8 mouse cellular contexts compared by ENCODE assay signal in the genomic region with DNA sequence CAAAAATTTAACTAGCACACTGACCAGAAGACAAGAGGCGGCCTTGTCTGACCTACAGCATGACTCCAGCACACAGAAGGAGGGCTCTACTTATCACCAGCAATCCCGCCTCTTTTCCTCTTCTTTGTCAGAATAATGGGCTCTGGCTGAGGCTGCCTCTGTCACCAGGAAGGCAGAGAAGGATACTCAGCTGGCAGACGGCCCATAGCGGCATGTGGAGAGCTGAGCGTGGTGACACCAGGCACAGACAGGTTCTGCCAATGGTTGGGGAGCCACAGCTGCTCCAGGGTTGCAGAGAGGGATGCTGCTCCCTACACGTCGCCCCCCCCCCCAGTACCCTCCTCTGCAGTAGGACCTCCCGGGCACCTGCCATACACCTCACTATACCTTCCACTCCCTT.
DNase-seq lines count a peak whose midpoint lies in the region; ATAC-seq lines count a peak whose summit lies in the region.

No protein-coding gene starts in this region.

- peaks cover 9% of the 10 kb centered on the region for H3K27me3 ChIP-seq in hindbrain, embryonic 10.5 days (ENCODE audit: insufficient read depth, poor library complexity, severe bottlenecking)
- H3K27me3 ChIP-seq in hindbrain, embryonic 14.5 days (ENCODE audit: control insufficient read depth, insufficient read depth, low read length) = no peaks in the 10 kb centered on the region
- no peaks in the 10 kb centered on the region for H3K27me3 ChIP-seq in embryonic facial prominence, embryonic 13.5 days

- DNase-seq in hindbrain, embryonic 10.5 days (ENCODE audit: low spot score) = no peak
- DNase-seq in hindbrain, embryonic 14.5 days (ENCODE audit: low spot score) = no peak
- DNase-seq in adrenal gland, postnatal 25 days = peak; percentile 74
- peak; percentile 81 for DNase-seq in kidney, postnatal 10 days
- no peak for DNase-seq in testis, postnatal 14 days (ENCODE audit: low spot score)
- DNase-seq in thymus, adult 18-20 months = no peak
- DNase-seq in embryo, embryonic 11 days = no peak

- ATAC-seq in hindbrain, embryonic 14.5 days (ENCODE audit: low FRiP score) = no peak
- no peak for ATAC-seq in embryonic facial prominence, embryonic 13.5 days (ENCODE audit: insufficient number of reproducible peaks, insufficient read depth, low FRiP score, low TSS enrichment, low read depth)

- H3K27ac ChIP-seq in hindbrain, embryonic 10.5 days = peak overlapping the region; percentile 81
- no peak overlapping the region for H3K27ac ChIP-seq in hindbrain, embryonic 14.5 days
- H3K27ac ChIP-seq in embryonic facial prominence, embryonic 13.5 days = peak overlapping the region; percentile 16; the same call in 1 of the 2 replicates

- no peaks in the 10 kb centered on the region for H3K9me3 ChIP-seq in hindbrain, embryonic 10.5 days
- H3K9me3 ChIP-seq in hindbrain, embryonic 14.5 days (ENCODE audit: control insufficient read depth, low read length) = no peaks in the 10 kb centered on the region
- H3K9me3 ChIP-seq in embryonic facial prominence, embryonic 13.5 days = no peaks in the 10 kb centered on the region

- peaks cover 97% of the 10 kb centered on the region for H3K4me1 ChIP-seq in hindbrain, embryonic 10.5 days (replicated peaks)
- no peaks in the 10 kb centered on the region for H3K4me1 ChIP-seq in hindbrain, embryonic 14.5 days (replicated peaks; ENCODE audit: control insufficient read depth, insufficient read depth, low read length)
- peaks cover 41% of the 10 kb centered on the region for H3K4me1 ChIP-seq in embryonic facial prominence, embryonic 13.5 days

- no peak overlapping the region for H3K9ac ChIP-seq in hindbrain, embryonic 14.5 days
- H3K9ac ChIP-seq in embryonic facial prominence, embryonic 13.5 days = no peak overlapping the region

- H3K36me3 ChIP-seq in hindbrain, embryonic 10.5 days = no peaks in the 10 kb centered on the region
- H3K36me3 ChIP-seq in hindbrain, embryonic 14.5 days (replicated peaks; ENCODE audit: control insufficient read depth, insufficient read depth) = no peaks in the 10 kb centered on the region
- H3K36me3 ChIP-seq in embryonic facial prominence, embryonic 13.5 days = no peaks in the 10 kb centered on the region

- H3K4me3 ChIP-seq in hindbrain, embryonic 10.5 days = no peak overlapping the region
- H3K4me3 ChIP-seq in hindbrain, embryonic 14.5 days (replicated peaks; ENCODE audit: low read length) = no peak overlapping the region
- H3K4me3 ChIP-seq in embryonic facial prominence, embryonic 13.5 days = no peak overlapping the region

- WGBS in hindbrain, embryonic 10.5 days = 81% methylated on average over 8 of the region's 8 CpGs
- WGBS in hindbrain, embryonic 14.5 days = 70% methylated on average over 8 of the region's 8 CpGs
- WGBS in embryonic facial prominence, embryonic 13.5 days = 84% methylated on average over 8 of the region's 8 CpGs

- no peak overlapping the region for H3K4me2 ChIP-seq in hindbrain, embryonic 14.5 days (replicated peaks)
- no peak overlapping the region for H3K4me2 ChIP-seq in embryonic facial prominence, embryonic 13.5 days

Comparison
In these comparisons a context has a peak if more than half of its experiments do, and no peak if none do; other contexts are left out.
1. DNase-seq: peak in adrenal gland, postnatal 25 days (single experiment) and kidney, postnatal 10 days (single experiment); none in hindbrain, embryonic 10.5 days (single experiment), hindbrain, embryonic 14.5 days (single experiment), testis, postnatal 14 days (single experiment), thymus, adult 18-20 months (0 of 2) and embryo, embryonic 11 days (single experiment).